8 mouse cellular contexts compared by ENCODE assay signal in the genomic region with DNA sequence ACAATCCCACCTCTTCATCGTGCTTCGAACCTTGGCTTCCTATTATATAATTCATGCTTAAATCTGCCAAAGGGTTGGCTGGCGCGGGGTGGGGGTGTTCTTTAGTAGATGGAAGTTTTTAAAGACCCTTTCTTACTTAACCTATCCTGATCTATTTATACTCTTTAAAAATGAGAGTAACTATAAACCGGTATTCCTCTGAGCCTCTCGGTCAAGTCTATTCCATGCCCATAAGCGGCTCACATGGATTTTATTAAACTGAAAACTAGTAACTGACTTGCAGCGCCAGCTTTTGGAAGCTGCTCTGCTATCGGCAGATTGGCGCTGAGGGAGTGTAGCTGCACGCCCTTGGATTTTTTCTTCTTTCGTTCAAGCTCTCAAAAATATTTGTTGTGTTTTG. TPM values are rescaled to one million over a fixed set of nuclear protein-coding genes. Genes with fewer than 3 reads are reported as not detected.
DNase-seq lines count a peak whose midpoint lies in the region; ATAC-seq lines count a peak whose summit lies in the region.

No protein-coding gene starts in this region.

- no peaks in the 10 kb centered on the region for H3K36me3 ChIP-seq in heart, embryonic 13.5 days
- H3K36me3 ChIP-seq in kidney, embryonic 16.5 days (ENCODE audit: insufficient read depth, low read length): no peaks in the 10 kb centered on the region
- no peaks in the 10 kb centered on the region for H3K36me3 ChIP-seq in midbrain, embryonic 10.5 days

- 4% methylated on average over 12 of the region's 12 CpGs for WGBS in heart, embryonic 13.5 days
- WGBS in kidney, embryonic 16.5 days: 5% methylated on average over 12 of the region's 12 CpGs
- WGBS in midbrain, embryonic 10.5 days: 9% methylated on average over 12 of the region's 12 CpGs

- H3K27ac ChIP-seq in brown adipose tissue, adult 24 weeks (replicated peaks; ENCODE audit: low read depth, low read length): peak overlapping the region; percentile 86
- H3K27ac ChIP-seq in heart, embryonic 13.5 days (replicated peaks): peak overlapping the region; percentile 76; the same call in 1 of the 2 replicates
- H3K27ac ChIP-seq in kidney, embryonic 16.5 days (ENCODE audit: low read length): peak overlapping the region; percentile 91
- H3K27ac ChIP-seq in midbrain, embryonic 10.5 days (replicated peaks): no peak overlapping the region

- H3K4me1 ChIP-seq in brown adipose tissue, adult 24 weeks (ENCODE audit: control insufficient read depth, insufficient read depth, insufficient read length, low read length): no peaks in the 10 kb centered on the region
- peaks cover 10% of the 10 kb centered on the region for H3K4me1 ChIP-seq in heart, embryonic 13.5 days
- H3K4me1 ChIP-seq in kidney, embryonic 16.5 days (ENCODE audit: insufficient read depth, low read length): no peaks in the 10 kb centered on the region
- H3K4me1 ChIP-seq in midbrain, embryonic 10.5 days: peaks cover 22% of the 10 kb centered on the region

- peak overlapping the region; percentile 44; the same call in 1 of the 2 replicates for H3K9ac ChIP-seq in heart, embryonic 13.5 days
- H3K9ac ChIP-seq in kidney, embryonic 16.5 days (replicated peaks; ENCODE audit: low read length): peak overlapping the region; percentile 81

- peak; percentile 35 for DNase-seq in embryo, embryonic 10 days (ENCODE audit: low spot score)
- DNase-seq in embryo, embryonic 9.5 days (ENCODE audit: extremely low spot score): no peak
- peak; percentile 19 for DNase-seq in midbrain, embryonic 10.5 days (ENCODE audit: low spot score)
- DNase-seq in T-cell, adult 2 months (ENCODE audit: low spot score): no peak
- DNase-seq in spleen, postnatal 36 days (ENCODE audit: low spot score in 2 of 2): no peak

- peak overlapping the region; percentile 88 for H3K4me3 ChIP-seq in brown adipose tissue, adult 24 weeks (ENCODE audit: insufficient read depth, low read depth, low read length)
- peak overlapping the region; percentile 80 for H3K4me3 ChIP-seq in heart, embryonic 13.5 days
- peak overlapping the region; percentile 62 for H3K4me3 ChIP-seq in kidney, embryonic 16.5 days (ENCODE audit: low read length)
- H3K4me3 ChIP-seq in midbrain, embryonic 10.5 days: peak overlapping the region; percentile 81

- H3K4me2 ChIP-seq in heart, embryonic 13.5 days: peak overlapping the region; percentile 96
- H3K4me2 ChIP-seq in kidney, embryonic 16.5 days (replicated peaks; ENCODE audit: low read depth, low read length): peak overlapping the region; percentile 91

- H3K9me3 ChIP-seq in heart, embryonic 13.5 days: no peaks in the 10 kb centered on the region
- no peaks in the 10 kb centered on the region for H3K9me3 ChIP-seq in kidney, embryonic 16.5 days (ENCODE audit: low read length)
- no peaks in the 10 kb centered on the region for H3K9me3 ChIP-seq in midbrain, embryonic 10.5 days (replicated peaks)

- no peaks in the 10 kb centered on the region for H3K27me3 ChIP-seq in heart, embryonic 13.5 days (replicated peaks)
- no peaks in the 10 kb centered on the region; the same call in 1 of the 2 replicates for H3K27me3 ChIP-seq in kidney, embryonic 16.5 days (ENCODE audit: insufficient read depth, low read length)
- H3K27me3 ChIP-seq in midbrain, embryonic 10.5 days (ENCODE audit: low read depth, poor library complexity, severe bottlenecking): peaks cover 34% of the 10 kb centered on the region

- ATAC-seq in heart, embryonic 13.5 days (ENCODE audit: extremely low read depth, insufficient number of reproducible peaks, low FRiP score, low TSS enrichment): no peak
- no peak; the same call in 1 of the 2 replicates for ATAC-seq in kidney, embryonic 16.5 days (ENCODE audit: low FRiP score, low TSS enrichment)

RNA-seq across cellular contexts. Expression of a gene that starts 55.1 kb away (rescaled TPM):
- 98.1 and 154 TPM in 2 replicates for polyA plus RNA-seq in brown adipose tissue, adult 24 weeks (2012; ENCODE audit: insufficient read depth, insufficient read length, missing spikeins)
- 4.2 and 6.6 TPM in 2 replicates for polyA plus RNA-seq in heart, embryonic 13.5 days (2015; fragmentation: Nextera tagmentation; extraction: Ambion mirVana)
- 38.2 and 42.0 TPM in 2 replicates for polyA plus RNA-seq in kidney, embryonic 16.5 days (2015; fragmentation: Nextera tagmentation; extraction: Ambion mirVana)
- polyA plus RNA-seq in midbrain, embryonic 10.5 days (2016; fragmentation: Nextera tagmentation; extraction: Ambion mirVana): 10.4 and 12.2 TPM in 2 replicates

Comparison
In these comparisons a context has a peak if more than half of its experiments do, and no peak if none do; other contexts are left out.
1. DNase-seq: peak in embryo, embryonic 10 days (single experiment) and midbrain, embryonic 10.5 days (single experiment); none in embryo, embryonic 9.5 days (single experiment), T-cell, adult 2 months (single experiment) and spleen, postnatal 36 days (0 of 2).
2. Peak in every context shown above with its lines, with median percentiles within 50 percentile points of each other: H3K4me3 ChIP-seq.